Mouse (Mus musculus) lung, postnatal 25 days (tissue): ENCODE measurements around the gene Pgm1.
A peak's percentile ranks its signal among the peaks of the same experiment; 100 is the strongest.

Experiments
- DNase-seq: peaks from one replicate; pipeline ENCODE4 v3.0.0; 2022; ENCODE audit warnings: low spot score

Gene Pgm1

DNA sequence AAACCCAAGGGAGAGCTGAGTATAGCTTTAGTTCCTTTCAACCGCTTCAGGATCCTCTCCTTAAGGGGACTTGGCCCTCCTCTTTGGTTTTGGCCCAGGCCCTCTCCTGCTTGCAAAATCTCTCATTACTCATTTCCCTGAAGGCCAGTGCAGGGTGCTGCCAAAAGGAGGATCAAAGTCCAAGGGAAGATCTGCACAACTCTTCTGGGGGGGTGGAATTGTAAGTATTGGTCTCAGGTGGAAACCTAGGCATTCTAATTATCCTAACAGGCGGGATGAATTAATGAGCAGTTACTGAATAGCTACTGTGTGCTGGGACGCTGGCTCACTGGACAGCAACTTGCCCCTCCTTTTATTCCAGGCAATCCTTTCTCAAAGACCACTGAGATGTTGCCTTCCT lies 82.3 kb downstream of the Pgm1 start:
- no peak for DNase-seq

- DNase-seq: no peak
Observed at GRCm38 (mm10) chr4:100012361-100013035, 83.3 kb downstream of the Pgm1 start.

GRCm38 (mm10) chr4:100027773-100028172 lies 98.6 kb downstream of the Pgm1 start:
- DNase-seq: no peak

- DNase-seq: peak; percentile 75
Observed at GRCm38 (mm10) chr4:100028641-100029040, 99.4 kb downstream of the Pgm1 start.

GRCm38 (mm10) chr4:100031270-100031669 lies 102.1 kb downstream of the Pgm1 start:
- no peak for DNase-seq

DNA sequence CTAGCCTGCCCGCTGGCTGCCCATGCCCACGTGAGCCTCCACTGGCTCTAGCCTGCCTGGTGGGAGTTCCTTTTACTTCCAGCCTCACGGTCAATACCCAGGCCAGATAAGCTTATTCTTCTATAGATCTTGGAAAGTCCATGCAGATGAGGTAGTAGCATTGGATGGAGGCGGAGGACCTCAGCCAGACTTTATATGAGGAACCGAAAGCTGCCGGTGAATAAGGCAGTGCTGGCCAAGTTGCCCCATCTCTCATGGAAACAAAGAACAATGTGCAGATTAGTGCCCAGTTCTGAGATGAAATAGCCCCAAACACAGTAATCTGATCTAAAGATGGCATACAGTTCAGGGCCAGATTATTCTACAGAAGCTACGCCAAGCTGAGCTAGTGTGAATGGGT lies 103.4 kb downstream of the Pgm1 start:
- DNase-seq: no peak

DNA sequence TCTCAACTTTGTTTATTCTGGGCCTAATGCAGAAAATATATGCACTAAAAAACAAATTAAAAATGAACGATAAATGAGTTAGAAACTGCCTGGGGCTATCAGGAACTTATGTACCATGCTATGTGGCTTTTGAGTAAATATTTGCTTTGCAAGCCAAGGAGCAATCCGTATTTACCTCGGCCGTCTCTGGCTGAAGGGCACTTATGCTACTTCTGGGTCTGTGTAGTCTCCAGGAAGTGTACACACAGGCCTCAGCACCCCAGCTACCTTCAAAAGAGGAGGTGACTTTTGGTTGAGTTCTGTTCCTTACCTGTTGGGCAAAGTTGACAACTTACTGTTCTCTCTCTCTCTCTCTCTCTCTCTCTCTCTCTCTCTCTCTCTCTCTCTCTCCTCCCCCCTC lies 104.7 kb downstream of the Pgm1 start:
- peak; percentile 64 for DNase-seq

GRCm38 (mm10) chr4:100034971-100035370 lies 105.8 kb downstream of the Pgm1 start:
- DNase-seq: no peak

- DNase-seq: no peak
Observed at GRCm38 (mm10) chr4:100035919-100036554, 106.8 kb downstream of the Pgm1 start.
